Mouse (Mus musculus) cerebellum, postnatal 36 days (tissue): ENCODE measurements around the gene Grin2b.

Source experiments
- DNase-seq, 2 experiments: peaks; one replicate each; pipeline ENCODE4 v3.0.0; 2021 to 2022; ENCODE audit warnings: mixed read lengths in 2 of 2

Gene Grin2b

GRCm38 (mm10) chr6:135680105-135680710 is 493.1 kb downstream of the Grin2b start:
- no peak for DNase-seq

- no peak for DNase-seq
Observed at GRCm38 (mm10) chr6:135674380-135674779, 498.9 kb downstream of the Grin2b start.

DNA sequence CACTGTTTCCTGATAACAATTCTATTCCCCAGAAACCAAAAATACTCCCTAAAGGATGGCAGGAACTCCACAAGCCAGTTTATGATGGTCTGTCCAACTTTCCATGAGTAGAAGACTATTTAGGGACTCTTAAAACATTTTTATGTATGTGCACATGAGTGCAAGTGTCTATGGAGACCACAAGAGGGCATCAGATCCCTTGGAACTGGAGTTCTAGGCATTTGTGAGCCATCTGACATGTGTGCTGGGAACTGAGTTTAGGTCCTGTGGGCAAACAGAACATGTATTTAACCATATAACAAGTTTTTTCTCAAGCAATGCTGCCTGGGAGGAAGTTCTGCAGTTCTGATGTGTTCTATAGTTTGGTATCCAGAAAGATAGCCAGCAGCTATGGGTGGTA is 501.3 kb downstream of the Grin2b start:
- DNase-seq: no peak
